Mouse (Mus musculus): Measurements from ENCODE around the gene Tc2n. TPM values are rescaled to one million over a fixed set of nuclear protein-coding genes. Genes with fewer than 3 reads are reported as not detected.

The Tc2n gene
- not detected for total RNA-seq (2023)

DNA sequence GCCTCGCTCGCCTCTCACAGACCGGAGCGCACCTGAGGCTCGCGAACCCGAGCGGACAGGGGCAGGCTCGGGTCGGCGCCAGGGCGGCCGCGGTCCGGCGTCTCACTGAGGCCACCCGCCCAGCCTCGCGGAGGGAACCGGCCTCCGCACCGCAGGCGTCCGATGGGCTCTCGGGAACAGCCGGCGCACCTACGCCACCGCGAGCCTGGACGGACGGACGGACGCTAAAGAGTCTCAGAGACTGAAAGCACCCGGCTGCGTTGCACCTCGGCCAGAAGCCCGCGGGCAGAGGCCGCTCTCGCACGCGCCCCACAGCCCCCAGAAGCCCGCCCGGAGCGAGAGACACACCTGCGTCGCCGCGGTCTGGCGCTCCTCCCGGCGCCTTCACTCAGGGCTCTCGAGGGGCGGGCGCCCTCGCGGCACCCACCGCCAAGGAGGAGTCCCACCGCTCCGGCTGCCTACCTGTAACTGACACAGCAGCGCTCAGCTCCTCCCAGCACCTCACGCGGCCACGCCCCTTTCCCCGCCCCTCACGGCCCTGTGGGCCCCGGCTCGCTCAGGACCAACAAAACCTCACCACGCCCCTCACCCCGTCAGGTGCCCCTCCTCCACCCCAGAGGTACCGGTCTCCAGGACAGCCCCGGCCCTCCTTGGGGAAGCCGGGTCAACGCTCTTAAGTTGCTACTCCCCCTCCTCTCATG lies at the start of gene Tc2n:
Gene Tc2n (minus strand): TSS at position 470 of the 701 bp plus-strand sequence.

Other genes starting within 250 kb of the Tc2n start
- not detected for gene Fbln5, start 100.5 kb upstream of the Tc2n start, total RNA-seq (2023)
- 87.9 TPM for gene Trip11, start 194.7 kb upstream of the Tc2n start, total RNA-seq (2023)
- gene Atxn3, start 239.7 kb upstream of the Tc2n start, total RNA-seq (2023), result 21.6 TPM

Measured in CD4-positive naive resting alpha-beta T cell, adult 76 days (primary cell).